Mouse (Mus musculus) cerebellum, adult 9-11 months (tissue): Measurements from ENCODE around the gene Mapk10.

Experiments used
- DNase-seq: peaks from one replicate; pipeline ENCODE4 v3.0.0; 2022

Gene Mapk10

DNA sequence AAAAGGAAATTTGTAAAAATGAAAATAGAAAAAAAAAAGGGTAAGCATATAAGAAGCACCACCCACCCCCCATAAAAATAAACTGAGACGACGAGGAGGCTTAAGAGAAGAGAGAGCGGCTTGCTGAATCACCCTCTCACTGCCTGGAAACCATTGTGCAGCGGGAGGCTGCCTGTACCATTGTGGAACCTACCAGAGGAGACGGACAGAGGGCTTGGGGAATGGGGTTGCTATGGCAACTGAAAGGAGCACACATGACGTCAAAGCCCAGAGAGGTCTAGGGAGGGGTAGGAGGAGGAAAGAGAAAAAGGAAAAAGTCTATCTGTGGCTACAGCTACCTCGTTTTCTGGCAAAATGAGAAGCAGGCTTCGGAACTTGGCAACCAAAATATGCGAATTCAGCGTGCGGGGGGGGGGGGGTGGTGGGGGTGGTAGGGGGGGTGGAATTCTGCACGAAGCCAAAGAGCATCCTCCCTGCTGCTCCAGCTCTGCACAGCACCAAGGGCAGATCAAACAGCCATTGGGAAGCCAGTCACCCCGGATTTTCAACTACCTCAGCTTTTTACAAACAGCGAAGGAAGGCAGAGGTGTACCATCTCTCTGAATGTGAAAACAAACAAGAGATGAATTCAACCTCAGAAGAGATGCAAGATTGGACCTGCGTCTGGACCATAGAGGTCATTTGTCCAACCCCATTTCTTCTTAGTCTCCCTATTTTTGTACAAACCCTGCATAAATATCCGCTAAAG is at the start of gene Mapk10:
Mapk10 (minus strand) TSS at position 234 of the 748 bp plus-strand sequence.
- DNase-seq = peak; percentile 96

DNA sequence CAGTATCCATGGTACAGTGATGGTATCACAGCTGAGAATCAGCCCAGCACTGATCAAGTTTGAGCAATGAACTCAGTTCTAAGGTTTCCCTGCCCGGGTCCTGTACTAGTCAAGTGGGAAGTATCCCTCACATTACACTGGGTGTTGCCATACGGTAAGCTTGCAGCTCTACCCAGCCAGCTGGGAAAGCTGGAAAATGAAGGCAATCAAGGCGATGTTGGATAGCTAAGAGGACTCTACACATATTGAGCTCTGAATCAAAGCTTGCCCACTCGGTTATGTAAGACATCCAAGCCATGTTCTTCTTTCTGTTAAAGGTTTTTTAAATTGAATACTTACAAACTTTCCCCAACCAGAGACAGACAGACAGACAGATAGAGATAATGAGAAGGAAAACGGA is 45.0 kb upstream of the Mapk10 start:
- no peak for DNase-seq

DNA sequence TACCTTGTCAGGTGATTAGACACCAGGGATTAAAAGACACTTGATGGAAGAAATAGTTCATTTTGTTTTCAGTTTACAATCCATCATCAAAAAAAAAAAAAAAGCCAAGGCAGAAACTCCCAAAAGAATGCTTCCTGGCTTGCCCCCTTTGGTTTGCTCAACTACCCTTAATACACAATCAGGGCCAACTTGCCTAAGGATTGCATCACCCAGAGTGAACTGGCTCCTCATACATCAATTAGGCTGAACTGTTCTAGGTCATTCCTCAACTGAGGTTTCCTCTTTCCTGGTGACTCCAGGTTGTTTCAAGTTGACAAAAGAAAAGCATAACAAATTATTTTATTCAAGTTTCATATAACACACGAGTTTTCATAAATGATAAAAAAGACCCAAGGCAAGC is 31.3 kb upstream of the Mapk10 start:
- no peak for DNase-seq

DNA sequence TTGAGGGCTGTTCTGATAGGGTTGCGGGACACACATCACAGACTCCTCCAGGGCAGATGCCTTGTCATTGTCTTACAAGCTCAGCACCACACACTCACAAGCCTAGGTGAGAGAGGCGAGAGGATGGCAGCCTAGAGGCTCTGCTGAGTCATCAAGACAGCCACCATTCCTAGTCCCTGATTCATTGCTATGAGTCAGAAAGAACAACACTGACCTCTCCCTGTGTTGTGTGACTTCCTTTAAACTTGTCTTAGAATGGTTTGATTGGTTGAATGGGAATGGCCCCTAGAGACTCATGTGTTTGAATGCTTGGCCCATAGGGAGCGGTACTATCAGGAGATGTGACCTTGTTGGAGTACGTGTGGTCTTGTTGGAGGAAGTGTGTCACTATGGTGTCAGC is 20.7 kb upstream of the Mapk10 start:
- DNase-seq = no peak

DNA sequence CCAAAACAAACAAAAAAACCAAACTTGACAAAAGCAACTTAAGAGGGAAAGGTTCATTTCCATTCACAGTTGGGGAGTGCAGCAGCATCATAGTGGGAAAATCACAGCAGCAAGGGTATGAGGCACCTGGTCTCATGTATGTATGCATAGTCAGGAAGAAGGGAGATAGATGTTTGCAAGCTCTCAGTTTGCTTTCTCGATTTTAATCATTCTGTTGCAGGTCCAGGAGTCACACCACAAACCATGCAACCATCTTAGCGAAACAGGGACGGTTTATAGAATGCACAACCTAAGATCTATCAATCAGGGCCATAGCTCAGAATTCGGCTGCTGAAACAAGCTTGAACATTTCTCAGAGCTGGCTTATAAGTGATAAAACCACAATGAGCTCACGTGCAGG is 19.2 kb upstream of the Mapk10 start:
- DNase-seq = no peak

DNA sequence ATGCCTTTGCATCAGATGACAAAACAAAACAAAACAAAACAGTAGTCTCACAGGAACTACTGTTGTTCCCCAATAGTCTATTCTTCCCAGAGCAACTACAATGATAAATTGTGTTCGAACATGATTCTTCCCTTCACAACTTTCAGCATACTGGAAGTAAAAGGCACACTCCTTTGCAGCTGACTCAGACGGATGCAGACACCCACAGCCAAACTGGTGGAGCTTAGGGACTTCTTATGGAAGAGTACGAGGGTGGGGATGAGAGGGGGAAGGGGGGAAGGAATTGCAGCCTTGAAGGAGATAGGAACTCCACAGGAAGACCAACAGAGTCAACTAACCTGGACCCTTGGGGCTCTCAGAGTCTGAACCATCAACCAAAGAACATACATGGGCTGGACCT is 18.2 kb upstream of the Mapk10 start:
- no peak for DNase-seq

DNA sequence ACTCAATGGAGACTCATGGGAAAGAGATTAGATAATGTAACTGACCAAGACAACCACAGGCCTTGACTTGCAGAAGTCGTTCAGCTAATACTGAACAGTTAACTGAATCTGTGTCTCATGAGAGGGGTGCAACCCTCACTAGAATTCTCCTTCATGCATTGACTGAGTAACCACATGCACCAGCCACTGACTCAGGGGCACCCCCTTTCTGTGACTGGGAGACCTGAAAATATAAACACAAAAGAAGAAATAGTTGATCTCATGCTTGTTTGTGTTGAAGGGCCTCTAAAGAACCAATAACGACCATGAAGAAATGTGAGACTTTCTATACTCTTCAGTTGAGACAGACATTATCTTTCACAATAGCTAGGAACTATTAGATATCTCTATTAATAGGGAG is 10.9 kb upstream of the Mapk10 start:
- DNase-seq = no peak

DNA sequence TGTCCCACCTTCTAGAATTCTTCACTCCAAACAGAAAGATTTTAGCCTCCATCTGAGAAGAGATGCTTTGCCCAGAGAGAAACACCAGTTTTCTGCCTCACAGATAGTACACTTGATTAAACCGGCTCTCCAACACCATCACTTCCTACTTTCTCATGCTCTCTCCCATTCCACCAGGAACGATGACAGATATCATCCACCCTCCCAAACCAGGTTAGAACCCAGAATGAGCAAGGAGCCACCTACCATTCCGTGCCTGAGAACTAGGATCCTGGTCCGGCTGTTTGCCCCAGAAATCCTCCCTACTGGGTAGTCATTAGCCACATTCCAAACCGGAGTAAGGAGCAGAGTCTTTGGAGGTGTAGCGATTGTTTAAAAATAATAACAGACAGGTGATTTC is 490 bp downstream of the Mapk10 start:
- peak; percentile 70 for DNase-seq

DNA sequence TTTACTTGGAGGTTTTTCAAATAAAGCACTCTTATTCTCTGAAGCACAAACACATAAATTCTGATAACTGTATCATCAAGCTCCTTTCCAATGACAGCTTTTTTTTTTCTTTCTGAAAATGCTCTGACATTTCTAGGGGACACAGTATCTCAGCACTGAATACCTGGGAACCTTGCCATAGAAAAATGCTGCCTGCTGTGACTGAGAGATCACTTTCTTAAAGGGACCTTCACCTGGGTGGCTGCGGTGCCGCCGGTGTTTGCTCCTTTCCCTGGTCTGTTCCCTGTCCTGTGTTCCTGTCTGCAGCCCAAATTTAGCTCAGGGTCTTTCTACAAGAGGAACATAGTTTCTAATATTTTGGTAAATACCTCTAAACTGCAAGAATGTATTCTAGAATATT is 1.1 kb downstream of the Mapk10 start:
- peak; percentile 92 for DNase-seq

DNA sequence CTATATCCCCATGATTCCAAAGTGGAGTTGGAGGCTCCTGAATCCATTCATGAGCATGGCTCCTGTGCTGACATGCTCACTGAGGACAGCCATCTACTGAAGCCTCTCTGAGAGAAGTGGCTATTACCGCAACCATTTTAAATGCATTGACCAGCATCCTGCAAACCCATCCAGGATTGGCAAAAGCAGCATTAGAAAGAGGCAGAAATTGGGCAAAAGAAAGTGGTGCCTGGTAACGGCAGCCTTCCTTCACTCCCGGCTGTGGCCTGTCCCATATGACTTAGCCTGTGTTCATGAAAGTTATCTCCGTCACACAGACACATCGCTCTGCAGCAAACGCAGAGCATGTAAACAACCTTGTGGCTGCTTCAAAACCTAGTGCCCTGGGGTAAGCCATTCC is 1.6 kb downstream of the Mapk10 start:
- peak; percentile 58 for DNase-seq

DNA sequence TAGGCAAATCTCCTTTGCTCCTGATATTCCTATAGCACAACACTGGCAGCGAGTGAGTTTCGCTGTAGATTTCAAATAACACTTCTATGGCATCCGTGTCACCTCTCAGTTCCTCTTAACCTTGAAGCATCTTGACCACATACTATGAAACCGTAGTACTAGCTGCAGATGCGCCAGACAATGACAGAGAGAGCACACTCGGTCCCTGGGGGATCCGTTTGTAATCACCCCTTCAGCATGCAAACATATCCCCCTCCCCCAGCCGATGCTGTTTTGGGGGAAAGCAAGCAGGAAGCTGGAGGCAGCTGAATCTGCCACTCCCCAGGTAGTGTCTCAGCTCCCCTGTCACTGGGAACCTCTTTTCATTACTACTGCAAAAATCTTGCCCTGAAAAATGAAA is 2.3 kb downstream of the Mapk10 start:
- DNase-seq = peak; percentile 75

DNA sequence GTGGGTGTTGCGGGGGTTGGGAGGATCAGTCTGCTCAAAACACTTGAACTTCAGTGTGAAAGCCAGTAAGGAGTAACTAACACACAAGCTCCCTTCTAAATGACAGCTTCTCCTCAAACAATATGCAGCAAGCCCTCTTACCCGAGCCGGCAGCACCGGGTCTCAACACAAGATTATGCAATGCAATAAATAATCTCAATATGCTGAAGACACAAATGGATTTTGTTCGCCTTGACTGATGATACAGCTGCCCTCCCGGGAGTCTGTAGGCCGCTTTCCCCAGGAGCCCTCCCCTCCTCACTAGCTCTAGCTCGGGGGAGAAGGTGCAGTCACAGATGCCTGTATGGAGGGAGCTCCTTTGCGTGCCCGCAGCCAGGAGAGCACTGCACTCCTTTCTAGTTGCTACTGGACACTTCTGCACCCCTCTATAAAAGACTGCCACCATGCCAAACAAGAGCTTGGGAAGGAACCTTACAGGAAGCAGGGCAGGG is 3.1 kb downstream of the Mapk10 start:
- peak; percentile 67 for DNase-seq

DNA sequence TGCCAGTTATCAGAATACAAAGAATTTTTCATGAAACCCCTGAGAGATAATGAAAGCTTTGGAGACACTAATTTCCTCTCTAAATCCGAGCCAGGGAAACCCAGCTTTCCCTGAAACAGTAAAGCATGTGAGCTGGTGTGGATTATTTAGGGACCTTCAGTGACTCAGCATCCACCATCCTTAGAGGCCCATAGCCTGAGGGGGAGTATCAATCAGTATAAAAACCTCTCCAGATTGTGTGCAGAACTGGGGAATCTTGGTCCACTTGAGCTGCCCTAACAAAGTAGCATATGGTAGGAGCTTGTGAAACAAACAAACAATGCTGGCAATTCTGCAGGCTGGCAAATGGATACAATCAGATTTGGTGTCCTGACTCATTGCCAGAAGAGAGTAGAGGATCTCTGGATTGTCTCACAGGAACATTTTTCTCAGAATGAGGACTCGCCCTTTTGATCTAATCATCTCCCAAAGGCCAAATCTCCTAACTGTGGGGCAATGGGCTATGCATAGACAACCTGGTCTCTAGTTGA is 13.3 kb downstream of the Mapk10 start:
- DNase-seq = peak; percentile 66

DNA sequence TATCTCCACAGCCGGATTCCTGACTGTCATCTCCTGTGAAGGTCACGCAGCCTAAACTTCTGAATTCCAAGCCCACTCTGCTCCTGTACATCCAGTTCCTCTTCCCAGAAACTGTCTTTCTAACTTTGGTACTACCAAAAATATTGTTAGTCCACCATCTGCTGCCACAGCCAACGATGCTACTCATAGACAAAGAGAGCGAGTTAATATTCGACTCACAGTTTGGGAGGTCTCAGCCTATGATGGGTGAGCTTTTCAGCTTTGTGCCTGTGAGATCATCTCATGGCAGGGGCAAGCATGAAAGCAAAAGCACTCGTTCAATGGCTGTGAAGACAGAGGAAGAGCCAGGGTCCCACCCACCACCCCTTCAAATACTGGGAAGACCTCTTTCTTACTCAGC is 16.6 kb downstream of the Mapk10 start:
- DNase-seq = no peak

DNA sequence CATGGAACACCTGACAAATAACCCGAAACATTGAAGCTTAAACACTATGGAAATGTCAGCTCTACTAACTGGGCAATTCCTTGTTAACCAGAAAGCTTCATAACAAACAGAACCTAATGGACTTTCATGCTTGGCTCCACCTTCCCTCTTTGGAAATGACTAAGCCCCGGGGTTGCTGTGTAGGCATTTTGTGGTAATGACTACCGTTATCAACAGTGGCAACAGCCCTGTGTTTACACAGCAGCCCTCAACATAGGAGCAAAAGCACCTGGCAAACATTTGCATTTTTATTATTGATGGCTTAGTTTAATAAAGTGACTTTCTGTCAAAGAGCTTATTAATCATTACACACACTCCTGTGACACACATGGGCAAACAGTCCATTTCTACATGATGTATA is 17.4 kb downstream of the Mapk10 start:
- DNase-seq = no peak

DNA sequence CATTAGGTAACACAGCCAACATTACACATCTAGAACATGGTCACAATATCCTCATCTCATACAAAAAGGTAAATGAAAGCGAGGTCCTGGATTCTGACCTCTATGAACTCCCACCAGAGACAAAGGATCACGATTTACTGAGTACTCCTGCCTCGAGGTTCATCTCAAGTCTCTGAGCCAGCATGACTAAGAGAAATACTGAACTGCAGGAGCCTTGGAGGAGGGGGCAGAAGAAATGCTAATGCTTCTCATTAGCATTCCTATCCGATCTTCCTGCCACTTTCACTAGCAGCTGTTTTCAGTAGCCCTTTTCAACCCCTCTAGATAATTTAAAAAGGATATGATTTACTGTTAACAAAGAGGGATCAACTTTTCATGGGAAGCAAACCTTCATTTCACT is 19.6 kb downstream of the Mapk10 start:
- no peak for DNase-seq

DNA sequence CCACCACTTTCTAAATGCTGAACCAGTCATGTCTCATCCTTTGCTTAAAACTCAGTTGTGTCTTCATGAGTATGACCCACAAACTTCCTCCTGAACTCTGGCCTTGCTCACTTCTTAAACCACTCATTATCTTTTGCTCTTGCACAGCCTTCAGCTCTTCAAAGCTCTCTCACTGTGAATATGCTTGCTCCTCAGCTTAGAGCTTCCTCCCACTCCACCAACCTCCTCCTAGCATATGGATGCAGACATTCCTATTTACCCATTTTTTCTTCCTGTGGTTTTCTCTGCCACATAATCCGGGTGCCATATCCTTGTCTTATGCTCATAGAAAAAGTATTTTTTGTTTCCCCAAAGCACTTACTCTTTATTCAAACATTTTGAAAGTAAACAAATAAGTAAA is 26.9 kb downstream of the Mapk10 start:
- no peak for DNase-seq

DNA sequence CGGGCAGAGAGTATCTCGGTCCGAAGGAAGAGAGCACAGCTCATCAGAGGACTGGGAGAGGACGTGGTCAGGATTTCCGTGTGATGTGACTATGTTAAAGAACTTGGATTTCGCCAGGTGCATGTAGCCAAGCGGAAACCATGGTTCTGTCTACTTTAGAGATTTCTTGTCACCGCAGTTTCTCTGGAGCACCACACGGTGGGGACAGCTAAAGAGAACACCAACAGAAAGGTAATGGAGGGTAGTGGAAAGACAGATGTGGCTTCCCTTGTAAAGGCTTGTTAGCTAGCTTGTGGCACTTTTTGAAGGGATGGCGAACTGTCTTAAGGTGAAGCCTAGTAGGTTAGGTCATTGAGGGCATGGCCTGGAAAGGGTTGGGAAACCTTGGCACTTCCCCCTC is 29.5 kb downstream of the Mapk10 start:
- no peak for DNase-seq

DNA sequence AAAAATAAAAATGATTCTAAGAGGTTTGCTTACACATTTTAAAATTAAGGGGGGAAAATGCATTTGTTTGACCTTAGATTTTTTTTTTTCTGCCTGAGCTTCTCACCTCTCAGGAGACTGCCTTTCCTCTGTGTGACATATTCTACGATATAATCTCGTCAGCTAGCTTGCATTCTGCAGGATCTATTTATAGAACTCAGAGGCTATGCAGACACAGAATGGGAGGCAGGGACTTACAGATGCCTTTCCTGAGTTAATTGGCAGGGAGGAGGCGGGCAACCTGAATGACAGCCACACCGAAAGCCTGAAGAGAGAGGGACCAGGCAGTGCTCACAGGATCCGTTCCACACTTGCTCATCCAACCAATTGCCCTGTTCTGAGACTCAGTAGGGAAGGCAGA is 34.1 kb downstream of the Mapk10 start:
- DNase-seq = no peak

DNA sequence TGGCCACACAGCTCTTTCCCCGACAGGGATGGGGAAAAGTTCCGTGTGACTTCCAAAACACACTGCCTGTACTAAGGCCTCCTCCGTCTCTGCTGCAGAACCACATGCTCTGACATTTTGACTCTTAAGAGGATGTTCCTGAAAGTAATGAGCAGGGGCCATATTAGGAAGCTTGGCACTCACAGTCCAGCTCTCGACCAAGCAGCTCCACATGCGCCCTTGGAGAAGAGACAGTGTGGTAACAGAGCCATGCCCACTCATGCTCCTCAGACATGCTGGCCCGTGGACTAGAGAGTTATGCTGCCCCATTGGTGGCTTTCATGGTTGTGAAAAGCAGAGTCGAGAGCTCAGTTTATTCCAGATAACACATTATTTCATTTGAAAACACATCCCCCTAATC is 35.1 kb downstream of the Mapk10 start:
- no peak for DNase-seq

DNA sequence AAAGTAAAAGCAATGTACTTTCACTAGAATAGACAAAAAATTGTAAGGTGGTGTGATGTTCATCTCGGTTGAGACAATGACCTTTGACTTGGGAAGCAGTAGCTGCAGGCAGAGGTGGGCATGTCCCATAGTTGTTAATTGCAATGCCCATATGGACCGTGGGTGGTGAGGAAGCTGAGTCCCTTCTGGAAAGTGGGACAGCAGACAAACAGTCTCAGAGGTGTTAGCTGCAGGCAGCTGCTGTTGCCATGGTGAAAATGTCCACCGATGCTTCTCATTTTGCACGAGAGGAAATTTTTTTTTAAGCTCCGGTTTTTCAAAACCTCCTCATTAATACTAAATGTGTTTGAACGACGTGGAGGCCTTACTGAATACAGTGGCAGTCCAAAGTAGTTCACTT is 36.5 kb downstream of the Mapk10 start:
- no peak for DNase-seq

DNA sequence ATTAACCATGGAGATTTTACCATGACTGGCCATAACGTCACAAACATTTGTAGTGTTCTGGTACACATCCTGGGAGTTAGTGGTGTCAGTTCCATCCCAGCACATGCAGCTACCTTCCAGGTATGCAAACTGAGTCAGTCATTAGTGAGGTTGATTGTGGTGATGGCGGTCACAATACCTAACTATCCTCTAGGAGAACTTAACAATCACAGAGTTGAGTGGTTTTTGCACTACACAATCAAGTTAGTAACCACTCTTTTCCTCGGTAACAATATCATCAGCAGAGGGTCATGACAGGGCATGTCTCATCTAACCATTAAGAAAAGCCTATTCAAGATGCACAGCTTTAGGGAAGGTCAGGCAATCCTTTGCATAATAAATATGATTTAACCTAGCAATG is 39.9 kb downstream of the Mapk10 start:
- DNase-seq = no peak

DNA sequence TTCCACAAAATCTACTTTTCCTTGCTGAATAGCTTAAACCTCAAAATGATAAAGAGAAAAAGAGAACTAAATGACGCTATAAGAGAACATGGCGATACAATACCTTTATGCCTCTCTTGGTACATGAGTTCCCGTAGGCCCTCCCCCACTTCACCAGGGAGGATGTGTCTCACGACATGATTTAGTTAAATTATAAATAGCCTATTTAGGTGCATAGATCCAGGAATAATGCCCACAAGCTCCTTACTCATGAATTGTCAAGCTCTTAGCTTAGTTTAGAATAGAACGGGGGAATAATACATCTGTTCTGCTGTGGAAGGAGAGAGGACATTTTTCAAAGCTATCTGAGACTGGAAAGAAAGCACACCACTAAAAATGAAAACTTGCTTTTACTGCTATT is 43.8 kb downstream of the Mapk10 start:
- DNase-seq = no peak

DNA sequence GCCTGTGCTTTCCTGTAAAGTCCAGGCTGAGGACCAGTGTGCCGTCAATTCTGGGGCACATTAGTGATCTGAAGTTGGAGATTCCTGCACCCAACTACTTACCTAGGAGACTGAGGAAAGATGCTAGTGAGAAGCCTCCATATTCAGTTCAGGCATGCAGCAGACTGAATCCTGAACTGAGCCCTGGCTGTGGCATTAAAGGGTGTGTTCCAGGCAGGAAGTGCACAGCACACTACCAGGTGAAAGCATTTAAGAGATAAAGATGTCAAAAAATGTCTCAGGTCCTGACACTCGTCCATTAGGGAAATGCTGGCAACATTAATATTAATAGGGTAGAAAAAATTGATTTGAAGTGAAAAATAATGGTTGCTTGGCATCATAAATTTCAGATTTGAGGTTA is 44.4 kb downstream of the Mapk10 start:
- no peak for DNase-seq

DNA sequence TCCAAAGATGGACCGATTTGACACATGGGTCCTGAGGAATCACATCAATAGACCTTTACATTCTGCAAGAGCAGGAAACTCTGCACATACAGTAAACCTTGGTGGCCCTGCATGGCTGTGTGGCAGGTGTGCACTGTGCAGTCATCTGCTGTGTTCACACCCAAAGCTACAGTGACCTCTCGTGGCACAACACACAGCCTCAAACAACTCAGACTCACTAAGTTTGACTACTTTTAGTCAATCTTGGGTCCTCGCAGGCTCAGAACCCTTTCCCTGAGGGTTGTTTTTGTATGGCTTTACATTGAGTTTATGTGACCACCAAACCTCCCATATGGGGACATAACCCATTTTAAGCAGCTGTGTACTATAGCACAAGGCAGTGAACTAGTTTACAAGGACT is 47.1 kb downstream of the Mapk10 start:
- no peak for DNase-seq
